Mouse (Mus musculus): Measurements from ENCODE around the gene Sart3.

Sart3 gene

DNA sequence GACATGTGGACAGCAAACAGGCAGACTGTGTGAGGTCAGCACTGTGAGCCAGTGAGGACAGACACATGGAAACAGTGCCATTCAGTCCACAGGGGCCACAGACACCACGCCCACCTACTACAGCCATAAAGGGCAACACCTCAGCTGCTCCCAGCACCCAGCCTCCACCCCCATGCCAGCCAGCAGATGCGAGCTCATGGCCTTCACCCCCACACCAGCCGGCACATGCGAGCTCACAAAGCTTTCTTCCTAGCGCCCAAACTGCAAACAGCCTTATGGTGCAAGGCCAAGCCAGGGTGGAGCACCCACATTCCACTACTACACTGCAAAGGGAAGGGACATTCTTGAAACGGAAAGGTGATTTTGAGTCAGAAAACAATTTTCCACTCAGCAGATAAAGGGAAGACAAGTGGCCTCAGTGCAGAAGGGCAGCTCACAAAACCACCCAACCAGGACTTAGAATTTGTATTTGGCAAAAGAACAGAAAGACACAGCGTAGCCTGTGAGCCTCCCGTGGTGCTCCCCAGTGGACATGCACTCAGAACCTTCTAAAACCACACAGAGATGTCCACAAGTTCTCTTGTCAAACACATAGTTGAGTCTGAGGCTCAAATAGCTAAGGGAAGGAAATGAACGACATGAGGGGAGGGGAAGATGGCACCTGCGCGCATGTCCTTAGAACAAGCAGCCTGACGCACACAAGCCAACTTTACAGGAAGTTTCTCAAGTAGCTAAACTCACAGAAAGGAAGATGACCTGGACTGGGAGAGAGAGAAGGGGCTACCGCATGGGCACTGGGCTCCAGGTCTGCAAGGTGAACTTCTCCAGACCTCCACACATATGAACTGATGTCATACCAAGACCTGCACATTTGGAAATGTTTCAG, 6.4 kb downstream of the Sart3 start:
- DNase-seq, result no peak

- no peak for DNase-seq
Observed at GRCm38 (mm10) chr5:113764426-113764825, 7.9 kb downstream of the Sart3 start.

DNA sequence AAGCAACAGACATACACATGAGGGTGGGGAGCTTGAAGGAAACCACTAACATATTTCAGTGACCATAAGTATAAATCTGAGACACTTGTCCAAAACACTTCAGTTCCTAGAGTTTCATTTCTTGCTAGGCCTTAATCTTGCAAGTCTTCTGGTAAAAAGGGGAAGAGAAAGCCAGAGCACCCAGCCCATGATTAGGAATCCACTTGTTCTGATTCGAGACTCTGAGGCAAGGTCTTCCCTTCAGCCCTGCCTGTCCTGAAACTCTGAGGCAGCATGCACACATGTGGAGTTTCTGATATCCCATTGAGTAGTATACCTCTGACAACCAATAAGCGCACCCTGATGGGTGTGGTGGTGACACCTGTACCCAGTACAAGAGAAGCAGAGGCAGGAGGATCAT, 10.7 kb downstream of the Sart3 start:
- DNase-seq, result no peak

- peak; percentile 65 for DNase-seq
Observed at GRCm38 (mm10) chr5:113755347-113756030, 16.8 kb downstream of the Sart3 start.

DNA sequence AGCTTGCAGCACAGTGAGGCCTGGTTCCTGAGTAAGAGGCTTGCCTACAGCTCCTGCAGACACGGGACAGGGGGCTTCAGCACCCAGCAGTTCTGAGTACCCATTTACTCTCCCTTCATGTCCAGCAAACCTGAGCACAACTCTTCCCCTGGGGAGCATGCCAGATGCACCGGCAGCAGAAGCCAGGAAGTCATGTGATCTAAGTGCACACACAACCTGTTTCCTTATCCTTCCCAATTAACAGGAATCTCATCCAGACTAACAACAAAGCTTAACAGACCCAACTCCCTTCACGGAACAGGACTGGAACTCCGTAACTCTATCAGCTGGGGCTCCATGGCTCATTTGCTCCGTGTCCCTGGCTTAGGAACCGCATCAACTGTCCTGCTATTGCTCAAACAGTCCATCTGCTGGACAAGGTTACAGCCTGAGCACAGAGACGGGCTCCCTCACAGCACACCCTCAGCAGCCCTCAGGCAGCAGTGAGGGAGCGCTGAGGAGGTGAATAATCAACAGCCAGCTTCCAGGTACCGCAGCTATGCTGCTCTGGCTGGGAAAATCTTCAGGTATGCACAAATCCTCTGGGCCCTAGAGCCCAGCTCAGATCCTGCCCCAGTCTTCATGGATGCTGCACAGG, 20.7 kb downstream of the Sart3 start:
- DNase-seq, result no peak

DNA sequence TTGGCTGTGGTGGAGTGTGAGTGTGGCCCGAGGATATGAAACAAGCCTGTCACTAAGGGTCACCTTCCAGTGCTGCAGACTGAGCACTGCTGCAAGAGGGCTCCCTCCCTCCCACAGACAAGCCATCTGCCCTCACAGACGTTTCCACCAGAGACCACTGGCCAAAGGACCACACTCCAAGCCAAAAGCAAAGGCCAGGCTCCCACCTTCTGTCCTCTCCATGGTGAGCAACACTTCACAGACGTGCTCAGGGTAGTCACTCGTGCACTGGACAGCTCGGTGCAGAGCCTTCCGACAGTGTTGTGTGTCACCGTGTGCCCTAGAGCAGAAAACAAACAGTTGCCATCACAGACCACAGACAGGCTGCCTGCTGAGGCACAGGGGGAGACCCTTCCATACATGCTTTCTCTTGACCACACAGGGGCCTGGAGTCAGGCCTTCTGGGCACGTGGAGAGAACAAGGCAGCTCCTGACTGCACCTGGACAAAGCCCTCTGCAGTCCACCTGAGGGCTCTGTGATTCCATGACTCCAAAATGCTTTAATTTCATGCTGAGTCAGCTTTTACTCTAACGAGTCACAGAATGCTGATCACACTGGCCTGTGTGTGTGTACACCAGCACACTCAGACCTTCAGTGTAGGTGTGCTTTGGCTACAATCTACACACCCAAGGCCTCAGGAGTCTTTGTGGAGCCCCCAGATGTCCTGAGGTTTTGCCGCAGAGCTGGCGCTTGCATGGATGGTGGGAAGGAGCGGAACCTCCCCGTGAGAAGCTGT, 23.6 kb downstream of the Sart3 start:
- no peak for DNase-seq

DNA sequence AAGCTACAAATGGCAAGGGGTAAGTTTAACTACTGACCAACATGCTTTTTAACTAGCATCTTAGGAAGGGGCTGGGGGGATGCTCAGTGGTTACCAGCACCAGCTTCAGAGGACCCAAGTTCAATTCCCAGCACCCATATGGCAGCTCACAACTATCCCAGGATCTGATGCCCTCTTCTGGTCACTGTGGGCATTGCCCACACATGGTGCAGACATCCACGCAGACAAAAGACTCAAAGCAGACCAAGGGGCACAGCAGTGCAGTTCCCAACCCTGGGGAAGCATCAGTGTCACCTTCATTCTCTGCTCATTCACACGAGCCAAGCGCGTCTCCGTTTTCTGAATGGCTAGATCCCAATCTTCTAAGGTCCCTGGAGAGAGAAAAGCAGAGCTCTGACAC, 24.7 kb downstream of the Sart3 start:
- no peak for DNase-seq

DNA sequence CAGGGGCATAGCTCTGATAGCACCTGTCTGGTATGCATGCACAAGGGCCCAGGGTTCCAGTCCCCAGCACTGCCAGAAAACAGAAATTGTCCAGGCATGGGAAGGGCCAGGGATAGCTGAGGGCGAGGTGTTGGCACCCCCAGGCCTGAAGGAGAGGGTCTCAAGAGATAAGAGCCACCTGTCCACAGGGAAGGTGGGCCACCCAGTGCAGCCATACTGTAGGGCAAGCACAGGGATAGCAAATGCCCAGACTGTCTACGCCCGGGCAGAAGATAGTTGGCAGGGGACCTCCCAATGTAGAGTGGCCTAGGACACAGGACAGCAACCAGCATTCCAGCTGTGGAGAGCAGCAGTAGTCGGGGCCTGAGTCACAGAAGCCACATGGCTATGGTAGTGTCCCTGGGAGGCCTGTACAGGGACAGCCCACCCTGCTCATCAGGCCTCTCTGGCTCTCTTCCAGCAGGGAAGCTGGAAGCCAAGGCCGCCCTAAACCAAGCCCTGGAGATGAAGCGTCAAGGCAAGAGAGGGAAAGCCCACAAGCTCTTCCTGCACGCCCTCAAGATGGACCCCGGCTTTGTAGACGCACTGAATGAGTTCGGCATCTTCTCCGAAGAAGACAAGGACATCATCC, 34.6 kb downstream of the Sart3 start:
- no peak for DNase-seq

DNA sequence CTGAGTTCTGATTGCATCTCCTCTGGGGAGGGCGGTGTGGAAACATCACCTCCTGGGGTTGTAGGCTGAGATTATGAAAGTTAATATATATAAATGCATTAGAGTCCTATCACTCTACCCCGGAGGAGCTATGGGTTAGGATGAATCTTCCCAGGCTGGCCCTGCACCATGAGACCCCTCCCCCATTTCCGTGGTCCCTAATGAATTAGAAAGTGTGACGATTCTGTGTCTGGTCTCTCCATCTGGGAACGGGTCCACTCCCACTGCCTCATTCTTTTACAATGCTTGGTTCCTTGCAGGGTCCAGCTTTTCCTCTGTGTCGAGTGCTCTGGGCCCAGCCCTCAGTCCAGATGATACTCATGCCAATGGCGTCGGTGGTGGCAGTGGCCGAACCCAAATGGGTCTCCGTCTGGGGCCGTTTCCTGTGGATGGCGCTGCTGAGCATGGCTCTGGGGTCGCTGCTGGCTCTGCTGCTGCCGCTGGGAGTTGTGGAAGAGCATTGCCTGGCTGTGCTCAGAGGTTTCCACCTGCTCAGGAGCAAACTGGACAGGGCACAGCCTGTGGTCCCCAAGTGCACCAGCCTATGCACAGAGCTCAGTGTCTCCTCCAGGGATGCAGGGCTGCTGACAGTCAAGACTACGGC, 35.7 kb downstream of the Sart3 start:
- no peak for DNase-seq

DNA sequence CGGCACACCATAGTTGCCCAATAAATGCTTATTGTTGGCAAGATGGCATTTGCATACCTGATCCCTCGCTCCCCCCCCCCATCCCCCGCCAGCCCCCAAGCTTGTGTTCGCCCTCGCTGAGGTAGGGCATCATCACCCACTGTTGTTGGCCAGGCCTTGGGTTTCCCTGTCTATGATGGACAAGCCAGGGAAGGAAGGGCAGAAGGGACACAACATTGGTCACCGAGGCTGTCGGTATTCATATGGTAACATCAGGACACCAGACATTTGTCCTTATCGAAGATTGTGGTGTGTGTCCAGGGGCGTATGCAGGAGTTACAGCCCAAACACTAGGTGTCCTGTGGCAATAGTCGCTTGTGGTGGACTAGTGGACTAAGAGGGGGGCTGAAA, 36.2 kb downstream of the Sart3 start:
- DNase-seq, result no peak

DNA sequence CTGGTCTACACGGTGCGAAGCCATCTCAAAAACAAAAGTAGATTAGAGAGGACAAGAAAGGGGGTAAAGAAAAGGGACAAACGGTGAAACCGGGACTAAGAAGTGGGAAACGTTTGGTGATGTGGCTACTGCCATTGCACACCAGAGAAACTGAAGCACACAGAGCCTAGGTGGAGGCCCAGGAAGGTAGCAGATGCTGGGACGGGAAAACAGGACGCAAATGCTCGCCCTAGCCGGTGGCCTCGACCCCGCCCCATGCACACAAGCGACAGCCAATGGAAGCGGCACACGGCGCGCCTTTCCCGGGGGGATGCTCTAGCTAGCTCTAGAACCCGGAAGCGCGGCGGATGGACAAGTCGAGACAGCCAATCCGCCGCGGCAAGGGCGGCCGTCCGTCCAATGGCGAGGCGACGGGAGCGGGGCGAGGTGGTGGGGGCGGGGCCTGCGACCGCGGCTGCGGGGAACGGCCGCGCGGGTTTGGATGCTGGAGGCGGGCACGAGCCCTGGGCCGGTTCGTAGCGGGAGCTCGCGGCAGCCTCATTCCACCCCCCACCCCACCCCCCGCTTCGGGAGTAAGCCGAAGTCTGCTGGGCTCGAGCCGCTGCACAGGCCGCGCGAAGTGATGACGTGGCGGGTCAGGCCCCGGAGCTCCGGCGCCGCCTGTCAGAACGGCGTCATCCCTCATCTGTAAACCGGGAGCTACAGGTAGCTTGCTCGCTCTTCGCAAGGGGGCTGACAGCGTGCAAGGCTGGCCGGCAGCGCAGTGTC, 36.8 kb downstream of the Sart3 start, which contains the start of gene Ficd:
TSS of gene Ficd (plus strand) at position 459 of the 768 bp plus-strand sequence.
- peak; percentile 96 for DNase-seq

GRCm38 (mm10) chr5:113735023-113735344, 37.3 kb downstream of the Sart3 start:
- no peak for DNase-seq

- DNase-seq, result no peak
Observed at GRCm38 (mm10) chr5:113734376-113734775, 37.9 kb downstream of the Sart3 start.

GRCm38 (mm10) chr5:113732182-113732581, 40.1 kb downstream of the Sart3 start:
- DNase-seq, result peak; percentile 66

DNA sequence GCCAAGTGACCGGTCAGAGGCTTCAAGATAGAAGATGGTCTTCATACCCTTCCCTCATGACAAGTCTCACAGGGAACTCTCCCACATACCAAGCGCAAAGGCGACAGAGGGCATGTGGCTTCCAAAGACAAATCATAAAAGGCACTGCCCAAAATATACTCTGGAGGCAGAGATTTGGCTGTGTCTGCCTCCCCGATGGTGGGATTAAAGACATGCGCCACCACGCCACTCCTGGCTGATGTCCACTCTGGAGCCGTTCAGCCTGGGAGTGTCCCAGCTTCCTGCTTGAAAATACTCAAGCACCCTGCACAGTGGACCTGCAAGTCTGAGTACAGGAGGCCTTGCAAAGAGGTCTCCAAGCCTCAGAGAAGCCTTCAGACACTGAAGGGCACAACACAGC, 41.1 kb downstream of the Sart3 start:
- DNase-seq, result no peak

- no peak for DNase-seq
Observed at GRCm38 (mm10) chr5:113730641-113731121, 41.6 kb downstream of the Sart3 start.

- DNase-seq, result no peak
Observed at GRCm38 (mm10) chr5:113728691-113729090, 43.6 kb downstream of the Sart3 start.

GRCm38 (mm10) chr5:113728011-113728410, 44.3 kb downstream of the Sart3 start:
- DNase-seq, result no peak

DNA sequence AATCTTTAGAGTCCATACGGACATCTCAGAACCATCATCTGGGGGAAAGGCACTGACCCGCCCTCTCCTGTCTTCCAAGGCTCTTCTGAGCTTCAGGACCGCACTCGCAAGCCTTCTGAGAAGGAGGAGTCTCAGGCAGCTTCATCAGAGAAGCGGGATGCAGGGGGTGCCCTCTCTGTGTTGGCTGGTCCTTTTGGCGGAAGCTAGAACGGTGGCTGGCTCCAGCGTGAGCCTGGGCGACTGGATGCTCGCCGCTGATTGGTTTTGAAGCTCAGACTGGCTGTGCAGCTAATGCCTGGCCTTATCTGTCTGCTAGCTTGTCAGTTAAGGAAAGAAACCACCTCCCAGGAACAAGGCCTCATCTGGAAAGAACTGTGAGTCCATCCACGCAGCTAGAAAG, 45.1 kb downstream of the Sart3 start:
- no peak for DNase-seq

DNA sequence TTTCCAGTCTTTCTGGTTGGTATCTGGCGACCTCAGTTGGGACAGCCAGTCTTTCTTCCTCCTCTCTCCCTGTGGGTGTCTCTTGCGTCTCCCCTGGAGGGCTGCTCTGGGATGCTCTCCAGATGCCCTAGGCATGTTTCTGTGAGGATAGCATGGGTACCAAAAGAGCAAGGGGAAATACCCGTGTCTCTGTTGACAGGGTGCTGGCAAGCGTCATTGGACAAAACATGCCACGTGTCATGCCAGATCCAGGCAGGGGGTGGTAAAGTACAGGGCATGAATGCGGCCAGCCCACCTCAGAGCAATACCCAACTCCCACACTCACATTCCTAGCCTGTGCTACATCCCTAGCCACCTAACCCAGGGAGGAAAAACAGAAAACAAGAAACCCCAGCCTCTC, 45.7 kb downstream of the Sart3 start:
- no peak for DNase-seq

GRCm38 (mm10) chr5:113725417-113725816, 46.9 kb downstream of the Sart3 start:
- DNase-seq, result no peak

All from lung, postnatal 10 days (tissue).